Mouse (Mus musculus) hindbrain, embryonic 10.5 days (tissue): ENCODE results near the gene Anxa11. TPM values are rescaled to one million over a fixed set of nuclear protein-coding genes. Genes with fewer than 3 reads are reported as not detected.

Source experiments
- DNase-seq: peaks from one replicate; pipeline ENCODE4 v3.0.0-alpha.2; 2017; ENCODE audit warnings: low spot score
- H3K27ac ChIP-seq: fragments of 300-500 bp; sonication (generic); 2 replicates; pipeline ENCODE4 v1.5.1; 2016; ENCODE audit warnings: mild to moderate bottlenecking, moderate library complexity
- H3K27me3 ChIP-seq: fragments of 300-500 bp; sonication (generic); 2 replicates; pipeline ENCODE4 v1.6.1; 2016; ENCODE audit warnings: mild to moderate bottlenecking; ENCODE audit not compliant: poor library complexity, insufficient read depth, severe bottlenecking
- H3K36me3 ChIP-seq: fragments of 300-500 bp; sonication (generic); 2 replicates; pipeline ENCODE4 v1.6.1; 2016; ENCODE audit warnings: mild to moderate bottlenecking, moderate library complexity
- H3K4me1 ChIP-seq: fragments of 300-500 bp; sonication (generic); replicated peaks from 2 replicates; pipeline ENCODE4 v1.6.1; 2016; ENCODE audit warnings: mild to moderate bottlenecking
- H3K4me3 ChIP-seq: fragments of 300-500 bp; sonication (generic); 2 replicates; pipeline ENCODE4 v1.5.1; 2016; ENCODE audit warnings: mild to moderate bottlenecking, moderate library complexity
- H3K9me3 ChIP-seq: fragments of 300-500 bp; sonication (generic); 2 replicates; pipeline ENCODE4 v1.6.1; 2016; ENCODE audit warnings: mild to moderate bottlenecking, moderate library complexity
- WGBS: fragments of 180-500 bp; shearing (Covaris S2); methylation state at CpG from one replicate; pipeline ENCODE4 v1.1.7; 2016; 5-methylcytosine and 5-hydroxymethylcytosine counted together
- polyA plus RNA-seq: library from polyadenylated mRNA; unstranded; fragments of >200 nt; fragmentation: Nextera tagmentation; extraction: Ambion mirVana; gene quantifications from 2 replicates; pipeline ENCODE4 v1.2.1, GENCODE M21; 2016

Anxa11 gene
- polyA plus RNA-seq, 1 experiment from 2014 or later, result 4.4 TPM

GRCm38 (mm10) chr14:25816416-25816815 is 25.5 kb upstream of the Anxa11 start:
- H3K4me3 ChIP-seq, result no peak overlapping the region
- no peaks in the 10 kb centered on the region for H3K9me3 ChIP-seq
- H3K27me3 ChIP-seq, result no peaks in the 10 kb centered on the region
- no peak overlapping the region for H3K27ac ChIP-seq
- H3K4me1 ChIP-seq, result peaks cover 5% of the 10 kb centered on the region; the same call in 1 of the 2 replicates
- no peaks in the 10 kb centered on the region for H3K36me3 ChIP-seq
- 11% methylated on average over 9 of the region's 9 CpGs for WGBS
- DNase-seq, result peak; percentile 66

- Histone ChIP-seq H3K36me3 (no peaks in the 10 kb centered on the region), H3K4me1 (peaks cover 11% of the 10 kb centered on the region), H3K27me3 (peaks cover 11% of the 10 kb centered on the region; the same call in 1 of the 2 replicates), H3K9me3 (no peaks in the 10 kb centered on the region), H3K4me3 (no peak overlapping the region), H3K27ac (no peak overlapping the region)
- WGBS, result 78% methylated on average over 1 of the region's 1 CpGs
- DNase-seq, result no peak
These were observed 19.4 kb upstream of the Anxa11 start for GRCm38 (mm10) chr14:25822584-25822983.

- H3K36me3 ChIP-seq, result no peaks in the 10 kb centered on the region
- WGBS, result 27% methylated on average over 5 of the region's 5 CpGs
These were observed 17.0 kb upstream of the Anxa11 start for GRCm38 (mm10) chr14:25824995-25825394.

GRCm38 (mm10) chr14:25825880-25826626 is 15.9 kb upstream of the Anxa11 start:
- no peaks in the 10 kb centered on the region for H3K9me3 ChIP-seq
- WGBS, result 91% methylated on average over 11 of the region's 11 CpGs
- peaks cover 11% of the 10 kb centered on the region; the same call in 1 of the 2 replicates for H3K27me3 ChIP-seq
- H3K27ac ChIP-seq, result no peak overlapping the region
- no peaks in the 10 kb centered on the region for H3K36me3 ChIP-seq
- peaks cover 11% of the 10 kb centered on the region for H3K4me1 ChIP-seq
- no peak overlapping the region for H3K4me3 ChIP-seq
- no peak for DNase-seq

More at GRCm38 (mm10) chr14:25824995-25825394, 17.0 kb upstream of the Anxa11 start:
- H3K27ac ChIP-seq, result no peak overlapping the region; the same call in 1 of the 2 replicates
- H3K4me3 ChIP-seq, result no peak overlapping the region
- no peak for DNase-seq
- peaks cover 11% of the 10 kb centered on the region; the same call in 1 of the 2 replicates for H3K27me3 ChIP-seq
- no peaks in the 10 kb centered on the region for H3K9me3 ChIP-seq
- H3K4me1 ChIP-seq, result peaks cover 11% of the 10 kb centered on the region

GRCm38 (mm10) chr14:25826866-25827265 is 15.1 kb upstream of the Anxa11 start:
- peaks cover 11% of the 10 kb centered on the region for H3K4me1 ChIP-seq
- WGBS, result 94% methylated on average over 2 of the region's 2 CpGs
- no peak for DNase-seq
- no peaks in the 10 kb centered on the region for H3K36me3 ChIP-seq
- H3K9me3 ChIP-seq, result no peaks in the 10 kb centered on the region
- no peak overlapping the region for H3K27ac ChIP-seq
- H3K27me3 ChIP-seq, result peaks cover 11% of the 10 kb centered on the region; the same call in 1 of the 2 replicates
- H3K4me3 ChIP-seq, result no peak overlapping the region

GRCm38 (mm10) chr14:25831332-25831731 is 10.6 kb upstream of the Anxa11 start:
- no peak for DNase-seq

GRCm38 (mm10) chr14:25832301-25832700 is 9.7 kb upstream of the Anxa11 start:
- Histone ChIP-seq H3K27me3 (no peaks in the 10 kb centered on the region), H3K36me3 (no peaks in the 10 kb centered on the region), H3K27ac (no peak overlapping the region), H3K4me1 (0 out of 2 replicates have a peak, but pooled peaks cover 3% of the 10 kb centered on the region), H3K9me3 (no peaks in the 10 kb centered on the region), H3K4me3 (no peak overlapping the region)
- WGBS, result 13% methylated on average over 14 of the region's 14 CpGs
- DNase-seq, result peak; percentile 62

More at GRCm38 (mm10) chr14:25831332-25831731, 10.6 kb upstream of the Anxa11 start:
- Histone ChIP-seq H3K4me1 (0 out of 2 replicates have a peak, but pooled peaks cover 3% of the 10 kb centered on the region), H3K9me3 (no peaks in the 10 kb centered on the region), H3K4me3 (no peak overlapping the region), H3K27ac (no peak overlapping the region), H3K36me3 (no peaks in the 10 kb centered on the region), H3K27me3 (no peaks in the 10 kb centered on the region)
- WGBS, result 56% methylated on average over 1 of the region's 1 CpGs

GRCm38 (mm10) chr14:25838411-25838810 is 3.5 kb upstream of the Anxa11 start:
- H3K4me3 ChIP-seq, result no peak overlapping the region
- H3K36me3 ChIP-seq, result no peaks in the 10 kb centered on the region
- no peak for DNase-seq
- no peak overlapping the region for H3K27ac ChIP-seq
- 78% methylated on average over 8 of the region's 8 CpGs for WGBS
- peaks cover 31% of the 10 kb centered on the region for H3K27me3 ChIP-seq
- H3K9me3 ChIP-seq, result no peaks in the 10 kb centered on the region
- H3K4me1 ChIP-seq, result peaks cover 19% of the 10 kb centered on the region

GRCm38 (mm10) chr14:25839791-25840190 is 2.2 kb upstream of the Anxa11 start:
- no peak for DNase-seq
- peaks cover 19% of the 10 kb centered on the region for H3K4me1 ChIP-seq
- no peaks in the 10 kb centered on the region for H3K9me3 ChIP-seq
- H3K36me3 ChIP-seq, result no peaks in the 10 kb centered on the region
- 77% methylated on average over 7 of the region's 7 CpGs for WGBS
- H3K4me3 ChIP-seq, result no peak overlapping the region
- peaks cover 45% of the 10 kb centered on the region for H3K27me3 ChIP-seq
- H3K27ac ChIP-seq, result no peak overlapping the region

- no peaks in the 10 kb centered on the region for H3K36me3 ChIP-seq
- no peak overlapping the region for H3K27ac ChIP-seq
- H3K4me1 ChIP-seq, result peaks cover 19% of the 10 kb centered on the region
- no peak for DNase-seq
- WGBS, result 5% methylated on average over 7 of the region's 7 CpGs
- H3K27me3 ChIP-seq, result peaks cover 56% of the 10 kb centered on the region
- no peak overlapping the region for H3K4me3 ChIP-seq
- H3K9me3 ChIP-seq, result no peaks in the 10 kb centered on the region
These were observed 995 bp upstream of the Anxa11 start for GRCm38 (mm10) chr14:25840961-25841360.

- Histone ChIP-seq H3K4me1 (peaks cover 19% of the 10 kb centered on the region), H3K36me3 (no peaks in the 10 kb centered on the region), H3K27ac (no peak overlapping the region), H3K9me3 (no peaks in the 10 kb centered on the region), H3K4me3 (peak overlapping the region; percentile 67), H3K27me3 (peaks cover 62% of the 10 kb centered on the region)
- WGBS, result 1% methylated on average over 4 of the region's 4 CpGs
- no peak for DNase-seq
These were observed 377 bp upstream of the Anxa11 start for GRCm38 (mm10) chr14:25841579-25841978.

GRCm38 (mm10) chr14:25842688-25843003 is 690 bp downstream of the Anxa11 start:
- under 1% methylated on average over 12 of the region's 12 CpGs for WGBS
- Histone ChIP-seq H3K36me3 (no peaks in the 10 kb centered on the region), H3K27me3 (peaks cover 66% of the 10 kb centered on the region), H3K27ac (peak overlapping the region; percentile 70; the same call in 1 of the 2 replicates), H3K4me1 (peaks cover 29% of the 10 kb centered on the region), H3K4me3 (peak overlapping the region; percentile 67), H3K9me3 (no peaks in the 10 kb centered on the region)
- peak; percentile 32 for DNase-seq

GRCm38 (mm10) chr14:25844372-25844771 is 2.4 kb downstream of the Anxa11 start:
- Histone ChIP-seq H3K9me3 (no peaks in the 10 kb centered on the region), H3K36me3 (no peaks in the 10 kb centered on the region), H3K27me3 (peaks cover 66% of the 10 kb centered on the region), H3K4me1 (peaks cover 35% of the 10 kb centered on the region), H3K27ac (no peak overlapping the region), H3K4me3 (no peak overlapping the region)
- 95% methylated on average over 4 of the region's 4 CpGs for WGBS
- DNase-seq, result no peak
